Mouse (Mus musculus) liver, embryonic 11.5 days (tissue): ENCODE results near the gene Prickle3. TPM values are rescaled to one million over a fixed set of nuclear protein-coding genes. Genes with fewer than 3 reads are reported as not detected.

Experiments
- ATAC-seq: fragments of 200-750 bp; cut with Nextera tagmentation; replicated peaks from 2 replicates; pipeline ENCODE4 v1.8.0; 2017; ENCODE audit warnings: moderate number of reproducible peaks, mild to moderate bottlenecking, moderate TSS enrichment, moderate library complexity; ENCODE audit not compliant: low FRiP score
- DNase-seq: peaks from one replicate; pipeline ENCODE4 v3.0.0-alpha.2; 2017; ENCODE audit warnings: low spot score
- H3K27ac ChIP-seq: fragments of 300-500 bp; sonication (generic); 2 replicates; pipeline ENCODE4 v1.5.1; 2014; ENCODE audit warnings: mild to moderate bottlenecking, low read depth, low read length, control low read depth
- H3K27me3 ChIP-seq: fragments of 300-500 bp; sonication (generic); replicated peaks from 2 replicates; pipeline ENCODE4 v1.6.1; 2014; ENCODE audit warnings: low read length, mixed read lengths; ENCODE audit not compliant: control insufficient read depth, insufficient read depth
- H3K36me3 ChIP-seq: fragments of 300-500 bp; sonication (generic); 2 replicates; pipeline ENCODE4 v1.6.1; 2014; ENCODE audit warnings: mild to moderate bottlenecking, low read length, moderate library complexity, mixed read lengths; ENCODE audit not compliant: control insufficient read depth, insufficient read depth
- H3K4me1 ChIP-seq: fragments of 300-500 bp; sonication (generic); replicated peaks from 2 replicates; pipeline ENCODE4 v1.6.1; 2014; ENCODE audit warnings: low read length, mixed read lengths; ENCODE audit not compliant: control insufficient read depth, insufficient read depth
- H3K4me2 ChIP-seq: fragments of 300-500 bp; sonication (generic); 2 replicates; pipeline ENCODE4 v1.6.1; 2014; ENCODE audit warnings: mild to moderate bottlenecking, control low read depth, moderate library complexity
- H3K4me3 ChIP-seq: fragments of 300-500 bp; sonication (generic); 2 replicates; pipeline ENCODE4 v1.5.1; 2014; ENCODE audit warnings: low read depth, low read length, control low read depth
- H3K9ac ChIP-seq: fragments of 300-500 bp; sonication (generic); 2 replicates; pipeline ENCODE4 v1.6.1; 2014; ENCODE audit warnings: low read depth, low read length, control low read depth
- H3K9me3 ChIP-seq: fragments of 300-500 bp; sonication (generic); 2 replicates; pipeline ENCODE4 v1.6.1; 2016; ENCODE audit warnings: low read length, inconsistent platforms, mixed read lengths; ENCODE audit not compliant: control insufficient read depth
- WGBS: fragments of 180-500 bp; shearing (Covaris S2); extraction: QIAGEN DNeasy Blood & Tissue Kit; methylation state at CpG from one replicate; pipeline ENCODE4 v1.1.7; 2014; 5-methylcytosine and 5-hydroxymethylcytosine counted together
- polyA plus RNA-seq: library from polyadenylated mRNA; unstranded; fragments of >200 nt; fragmentation: Nextera tagmentation; extraction: Ambion mirVana; gene quantifications from 2 replicates; pipeline ENCODE4 v1.2.1, GENCODE M21; 2014

Gene Prickle3
- 2.7 and 4.0 TPM in 2 replicates for polyA plus RNA-seq

GRCm38 (mm10) chrX:7657221-7657639, at the start of gene Prickle3:
TSS of gene Prickle3 (plus strand) at chrX:7657260.
- H3K36me3 ChIP-seq, result no peaks in the 10 kb centered on the region
- H3K27me3 ChIP-seq, result no peaks in the 10 kb centered on the region
- peak; percentile 70 for ATAC-seq
- H3K9me3 ChIP-seq, result no peaks in the 10 kb centered on the region
- peak within 1 kb of the TSS; percentile 49 for H3K4me3 ChIP-seq
- no peak within 1 kb of the TSS for H3K27ac ChIP-seq
- 15% methylated on average over 26 of the region's 26 CpGs for WGBS
- peak within 1 kb of the TSS; percentile 68 for H3K4me2 ChIP-seq
- H3K9ac ChIP-seq, result peak within 1 kb of the TSS; percentile 57
- H3K4me1 ChIP-seq, result 0 out of 2 replicates have a peak, but pooled peaks cover 3% of the 10 kb centered on the region
- no peak for DNase-seq

GRCm38 (mm10) chrX:7610035-7610434, 47.0 kb upstream of the Prickle3 start:
- Histone ChIP-seq H3K36me3 (no peaks in the 10 kb centered on the region), H3K4me2 (peak overlapping the region; percentile 61), H3K27me3 (peaks cover 8% of the 10 kb centered on the region), H3K4me3 (peak overlapping the region; percentile 35), H3K4me1 (no peaks in the 10 kb centered on the region), H3K9ac (no peak overlapping the region), H3K27ac (no peak overlapping the region), H3K9me3 (no peaks in the 10 kb centered on the region)
- no peak for ATAC-seq
- no peak for DNase-seq
- WGBS, result 19% methylated on average over 21 of the region's 21 CpGs

- H3K9me3 ChIP-seq, result no peaks in the 10 kb centered on the region
- H3K4me3 ChIP-seq, result peak overlapping the region; percentile 35
- DNase-seq, result no peak
- ATAC-seq, result no peak
- no peak overlapping the region for H3K27ac ChIP-seq
- H3K4me1 ChIP-seq, result no peaks in the 10 kb centered on the region
- 21% methylated on average over 26 of the region's 26 CpGs for WGBS
- H3K9ac ChIP-seq, result no peak overlapping the region
- no peaks in the 10 kb centered on the region for H3K36me3 ChIP-seq
- H3K4me2 ChIP-seq, result peak overlapping the region; percentile 61
- peaks cover 8% of the 10 kb centered on the region for H3K27me3 ChIP-seq
Measured at GRCm38 (mm10) chrX:7610536-7611258, 46.4 kb upstream of the Prickle3 start.

GRCm38 (mm10) chrX:7617889-7618551, 39.0 kb upstream of the Prickle3 start:
- H3K4me2 ChIP-seq, result no peak overlapping the region
- H3K9me3 ChIP-seq, result no peaks in the 10 kb centered on the region
- no peak overlapping the region for H3K9ac ChIP-seq
- no peak overlapping the region for H3K4me3 ChIP-seq
- DNase-seq (no peak), ATAC-seq (no peak)
- no peaks in the 10 kb centered on the region for H3K27me3 ChIP-seq
- no peaks in the 10 kb centered on the region for H3K4me1 ChIP-seq
- no peak overlapping the region for H3K27ac ChIP-seq
- H3K36me3 ChIP-seq, result no peaks in the 10 kb centered on the region
- WGBS, result 75% methylated on average over 12 of the region's 12 CpGs

- Histone ChIP-seq H3K9me3 (no peaks in the 10 kb centered on the region), H3K4me1 (no peaks in the 10 kb centered on the region), H3K27me3 (no peaks in the 10 kb centered on the region), H3K9ac (no peak overlapping the region), H3K36me3 (no peaks in the 10 kb centered on the region), H3K27ac (no peak overlapping the region), H3K4me2 (no peak overlapping the region), H3K4me3 (no peak overlapping the region)
- DNase-seq (no peak), ATAC-seq (no peak)
- WGBS, result 78% methylated on average over 6 of the region's 6 CpGs
Measured at GRCm38 (mm10) chrX:7632560-7632959, 24.5 kb upstream of the Prickle3 start.

GRCm38 (mm10) chrX:7635101-7635500, 22.0 kb upstream of the Prickle3 start:
- WGBS, result 31% methylated on average over 3 of the region's 3 CpGs
- Histone ChIP-seq H3K4me1 (no peaks in the 10 kb centered on the region), H3K9ac (no peak overlapping the region), H3K36me3 (no peaks in the 10 kb centered on the region), H3K4me3 (no peak overlapping the region), H3K4me2 (no peak overlapping the region), H3K27ac (no peak overlapping the region), H3K27me3 (peaks cover 11% of the 10 kb centered on the region), H3K9me3 (no peaks in the 10 kb centered on the region)
- DNase-seq, result no peak
- ATAC-seq, result no peak

GRCm38 (mm10) chrX:7638401-7639091, 18.5 kb upstream of the Prickle3 start, which contains the start of gene Syp:
TSS of gene Syp (plus strand) at chrX:7638471.
- Histone ChIP-seq H3K27ac (no peak within 1 kb of the TSS), H3K9ac (no peak within 1 kb of the TSS), H3K4me3 (peak within 1 kb of the TSS; percentile 33), H3K27me3 (peaks cover 11% of the 10 kb centered on the region), H3K4me2 (peak within 1 kb of the TSS; percentile 60), H3K36me3 (no peaks in the 10 kb centered on the region), H3K9me3 (no peaks in the 10 kb centered on the region), H3K4me1 (no peaks in the 10 kb centered on the region)
- peak; percentile 88 for DNase-seq
- ATAC-seq, result peak; percentile 90
- 14% methylated on average over 42 of the region's 42 CpGs for WGBS

- no peak overlapping the region for H3K4me3 ChIP-seq
- WGBS, result 18% methylated on average over 13 of the region's 13 CpGs
- ATAC-seq, result no peak
- no peak overlapping the region for H3K27ac ChIP-seq
- H3K9me3 ChIP-seq, result no peaks in the 10 kb centered on the region
- no peak for DNase-seq
- H3K4me1 ChIP-seq, result no peaks in the 10 kb centered on the region
- no peak overlapping the region for H3K4me2 ChIP-seq
- no peak overlapping the region for H3K9ac ChIP-seq
- H3K27me3 ChIP-seq, result peaks cover 11% of the 10 kb centered on the region
- no peaks in the 10 kb centered on the region for H3K36me3 ChIP-seq
Measured at GRCm38 (mm10) chrX:7639536-7640325, 17.3 kb upstream of the Prickle3 start.
